Mouse (Mus musculus): ENCODE measurements around the gene Ubr4. TPM values are rescaled to one million over a fixed set of nuclear protein-coding genes. Genes with fewer than 3 reads are reported as not detected.
"Not testable (repeated sequence)": the region's sequence is repeated elsewhere in the genome, so short reads cannot be mapped to it uniquely, and the experiment has no call there.

Gene Ubr4
- total and polyA plus RNA-seq, 2 experiments from 2014 or later: 65.4 to 180 TPM

DNA sequence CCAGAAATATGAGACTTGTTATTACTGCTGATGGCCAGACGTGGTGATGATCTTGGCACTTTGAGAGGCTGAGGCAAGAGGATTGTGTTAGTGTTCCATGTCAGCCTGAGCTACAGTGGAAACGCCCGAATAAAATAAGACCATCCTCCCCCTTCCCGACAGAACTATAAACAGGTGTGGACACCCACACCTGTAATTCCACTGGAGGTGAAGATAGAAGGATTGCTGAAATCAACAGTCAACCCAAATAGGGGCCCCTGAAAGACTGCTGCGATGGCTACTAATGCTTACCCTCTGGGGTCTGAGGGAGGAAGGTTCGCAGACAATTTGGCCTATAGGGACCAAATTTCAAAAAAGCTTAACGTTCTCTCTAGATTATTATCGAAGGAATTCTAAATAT, 27.3 kb downstream of the Ubr4 start:
- peaks cover 10% of the 10 kb centered on the region for H3K4me1 ChIP-seq (ENCODE audit: insufficient read depth, low read length)
- H3K36me3 ChIP-seq (ENCODE audit: insufficient read depth, low read length): peaks cover 22% of the 10 kb centered on the region
- no peaks in the 10 kb centered on the region for H3K9me3 ChIP-seq (ENCODE audit: low read length)
- WGBS: 15% methylated on average over 8 of the region's 8 CpGs
- H3K4me2 ChIP-seq (ENCODE audit: low read depth, low read length): peak overlapping the region; percentile 58
- H3K27ac ChIP-seq: peak overlapping the region; percentile 85
- H3K9ac ChIP-seq (replicated peaks; ENCODE audit: low read length): peak overlapping the region; percentile 82
- TF ChIP-seq CTCF (IDR thresholded peaks at IDR 0.05; ENCODE audit: low read depth): no peak; the same call in 1 of the 2 replicates
- DNase-seq (ENCODE audit: low spot score) (no peak), ATAC-seq (no peak)
- H3K4me3 ChIP-seq (ENCODE audit: low read length): peak overlapping the region; percentile 93
- H3K27me3 ChIP-seq (ENCODE audit: insufficient read depth, low read length): no peaks in the 10 kb centered on the region

DNA sequence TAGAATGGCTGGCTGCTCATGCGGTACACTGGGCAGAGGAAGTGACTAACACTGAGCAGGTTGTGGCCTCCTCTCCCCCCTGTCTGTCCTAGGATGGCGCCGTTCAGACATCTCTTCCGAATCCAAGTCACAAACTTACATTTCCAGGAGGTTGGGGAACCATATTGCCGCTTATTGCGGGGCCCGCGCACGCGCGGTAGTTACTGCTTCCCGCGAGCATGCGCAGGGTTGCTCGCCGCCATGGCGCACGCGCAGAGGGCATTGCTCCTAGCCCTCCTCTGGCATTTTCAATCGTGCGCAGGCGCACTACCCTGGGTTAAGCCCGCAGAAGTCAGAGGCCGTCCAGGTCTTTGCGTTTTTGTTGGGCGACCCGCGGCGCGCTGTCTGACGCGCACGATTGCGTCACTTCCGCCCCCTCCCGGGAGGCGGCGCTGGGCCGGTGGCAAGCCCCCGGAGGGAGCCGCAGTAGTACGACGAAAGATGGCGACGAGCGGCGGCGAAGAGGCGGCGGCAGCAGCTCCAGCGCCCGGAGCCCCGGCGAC, 27.9 kb downstream of the Ubr4 start:
- H3K4me1 ChIP-seq (ENCODE audit: insufficient read depth, low read length): peaks cover 10% of the 10 kb centered on the region
- DNase-seq (ENCODE audit: low spot score) (peak; percentile 100), ATAC-seq (peak; percentile 99)
- peak overlapping the region; percentile 98 for H3K4me2 ChIP-seq (ENCODE audit: low read depth, low read length)
- WGBS: 1% methylated on average over 51 of the region's 54 CpGs
- H3K9ac ChIP-seq (replicated peaks; ENCODE audit: low read length): peak overlapping the region; percentile 82
- H3K9me3 ChIP-seq (ENCODE audit: low read length): no peaks in the 10 kb centered on the region
- peak overlapping the region; percentile 93 for H3K4me3 ChIP-seq (ENCODE audit: low read length)
- H3K27me3 ChIP-seq (ENCODE audit: insufficient read depth, low read length): no peaks in the 10 kb centered on the region
- H3K27ac ChIP-seq: peak overlapping the region; percentile 85
- TF ChIP-seq CTCF (IDR thresholded peaks at IDR 0.05; ENCODE audit: low read depth): no peak
- H3K36me3 ChIP-seq (ENCODE audit: insufficient read depth, low read length): peaks cover 17% of the 10 kb centered on the region

DNA sequence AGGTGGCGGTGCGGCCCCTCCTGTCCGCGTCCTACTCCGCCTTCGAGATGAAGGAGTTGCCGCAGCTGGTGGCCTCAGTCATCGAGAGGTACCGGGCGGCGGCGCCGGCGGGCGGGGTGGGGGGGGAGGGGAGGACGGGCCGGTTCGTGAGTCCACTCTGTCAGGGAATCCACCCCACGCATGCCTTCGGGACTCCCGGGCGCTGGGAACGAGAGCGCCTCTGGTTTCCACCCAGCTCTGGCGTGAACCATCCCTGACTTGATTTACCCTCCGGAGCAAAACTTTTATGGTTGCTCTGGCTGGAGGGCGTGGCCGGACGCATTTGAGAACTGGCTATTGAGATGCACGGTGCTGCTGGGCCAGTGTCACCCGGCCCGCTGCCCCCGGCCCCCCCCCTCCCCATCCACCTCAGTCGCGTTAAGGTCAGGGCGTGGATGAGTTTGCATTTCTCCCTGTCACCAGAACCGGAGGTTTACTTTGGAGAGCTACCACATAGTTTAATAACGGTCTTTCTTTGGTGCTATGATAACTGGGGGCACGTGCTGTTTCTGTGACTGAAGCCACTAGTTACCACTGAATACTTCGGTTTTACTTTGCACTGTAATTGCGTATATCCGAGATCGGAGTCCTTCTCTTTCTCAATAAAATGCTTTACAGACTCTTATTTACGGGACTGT, 28.5 kb downstream of the Ubr4 start:
- no peak for TF ChIP-seq CTCF (IDR thresholded peaks at IDR 0.05; ENCODE audit: low read depth)
- H3K4me2 ChIP-seq (ENCODE audit: low read depth, low read length): peak overlapping the region; percentile 98
- H3K27me3 ChIP-seq (ENCODE audit: insufficient read depth, low read length): no peaks in the 10 kb centered on the region
- H3K9me3 ChIP-seq (ENCODE audit: low read length): no peaks in the 10 kb centered on the region
- H3K27ac ChIP-seq: peak overlapping the region; percentile 80
- peak overlapping the region; percentile 82 for H3K9ac ChIP-seq (replicated peaks; ENCODE audit: low read length)
- peaks cover 15% of the 10 kb centered on the region; the same call in 1 of the 2 replicates for H3K36me3 ChIP-seq (ENCODE audit: insufficient read depth, low read length)
- peaks cover 10% of the 10 kb centered on the region for H3K4me1 ChIP-seq (ENCODE audit: insufficient read depth, low read length)
- WGBS: 4% methylated on average over 41 of the region's 44 CpGs
- DNase-seq (ENCODE audit: low spot score) (peak; percentile 15), ATAC-seq (no peak; the same call in 1 of the 2 replicates)
- H3K4me3 ChIP-seq (ENCODE audit: low read length): peak overlapping the region; percentile 93

DNA sequence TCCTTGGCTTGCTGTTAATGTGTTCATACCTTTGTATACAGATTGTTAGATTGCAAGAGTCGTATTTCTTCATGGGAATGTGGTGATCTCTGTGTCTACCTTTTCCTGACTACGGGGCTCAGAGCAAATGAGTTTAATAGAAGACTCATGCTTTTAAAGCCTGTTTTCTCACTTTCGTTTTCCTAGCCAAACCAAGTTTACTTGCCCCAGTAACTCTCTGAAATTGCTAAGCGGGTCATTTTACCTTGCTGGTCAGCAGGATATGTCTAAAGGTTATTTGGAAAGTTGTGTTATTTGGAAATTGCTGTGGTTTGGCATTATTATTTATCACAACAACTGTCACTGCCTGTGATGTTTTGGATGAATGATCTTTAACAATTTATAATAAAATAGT, 29.0 kb downstream of the Ubr4 start:
- H3K9me3 ChIP-seq (ENCODE audit: low read length): no peaks in the 10 kb centered on the region
- 49% methylated on average over 4 of the region's 4 CpGs for WGBS
- ATAC-seq (no peak), DNase-seq (ENCODE audit: low spot score) (no peak)
- 0 out of 2 replicates have a peak overlapping the region, but pooled peaks have one; percentile 80 for H3K27ac ChIP-seq
- peaks cover 15% of the 10 kb centered on the region; the same call in 1 of the 2 replicates for H3K36me3 ChIP-seq (ENCODE audit: insufficient read depth, low read length)
- peak overlapping the region; percentile 98 for H3K4me2 ChIP-seq (ENCODE audit: low read depth, low read length)
- H3K4me3 ChIP-seq (ENCODE audit: low read length): peak overlapping the region; percentile 93
- H3K27me3 ChIP-seq (ENCODE audit: insufficient read depth, low read length): no peaks in the 10 kb centered on the region
- H3K9ac ChIP-seq (replicated peaks; ENCODE audit: low read length): peak overlapping the region; percentile 82
- peaks cover 10% of the 10 kb centered on the region for H3K4me1 ChIP-seq (ENCODE audit: insufficient read depth, low read length)
- no peak for TF ChIP-seq CTCF (IDR thresholded peaks at IDR 0.05; ENCODE audit: low read depth)

DNA sequence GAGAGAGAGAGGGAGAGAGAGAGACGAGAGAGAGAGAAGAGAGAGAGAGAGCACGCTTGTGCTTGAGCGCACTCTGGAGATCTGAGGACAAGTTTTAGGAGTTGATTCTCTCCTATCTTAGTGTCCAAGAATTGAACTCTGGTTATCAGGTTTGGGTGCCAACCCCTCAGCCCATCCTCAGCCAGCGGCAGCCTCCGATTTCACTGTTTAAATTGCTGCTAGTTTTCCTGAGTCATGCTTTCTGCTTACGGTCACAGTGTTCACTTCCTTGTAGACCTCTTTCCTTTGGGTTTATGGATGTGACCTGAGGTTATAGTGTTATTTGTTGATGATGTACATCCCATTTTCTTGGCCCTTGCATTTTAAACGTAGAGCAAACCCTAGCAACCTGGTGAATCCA, 29.8 kb downstream of the Ubr4 start:
- DNase-seq (ENCODE audit: low spot score): no peak
- H3K4me2 ChIP-seq (ENCODE audit: low read depth, low read length): peak overlapping the region; percentile 98; the same call in 1 of the 2 replicates

DNA sequence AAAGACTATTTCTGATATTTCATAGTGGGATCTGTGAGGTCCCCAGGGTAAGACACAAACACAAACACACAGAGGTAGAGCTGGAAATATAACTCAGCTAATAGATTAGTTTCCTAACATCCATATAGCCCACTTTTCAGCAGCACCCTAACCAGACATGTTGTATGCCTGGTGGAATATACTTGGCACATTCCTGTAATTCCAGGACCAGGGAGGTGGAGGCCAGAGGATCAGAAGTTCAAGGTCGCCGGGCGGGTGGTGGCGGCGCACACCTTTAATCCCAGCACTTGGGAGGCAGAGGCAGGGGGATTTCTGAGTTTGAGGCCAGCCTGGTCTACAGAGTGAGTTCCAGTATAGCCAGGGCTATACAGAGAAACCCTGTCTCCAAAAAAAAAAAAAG, 33.4 kb downstream of the Ubr4 start:
- not testable (repeated sequence) for H3K27ac ChIP-seq; ATAC-seq; H3K4me1 ChIP-seq (ENCODE audit: insufficient read depth, low read length); H3K4me2 ChIP-seq (ENCODE audit: low read depth, low read length); H3K4me3 ChIP-seq (ENCODE audit: low read length); H3K27me3 ChIP-seq (ENCODE audit: insufficient read depth, low read length); H3K9me3 ChIP-seq (ENCODE audit: low read length); DNase-seq (ENCODE audit: low spot score); H3K9ac ChIP-seq (replicated peaks; ENCODE audit: low read length)
- peaks cover 13% of the 10 kb centered on the region; the same call in 1 of the 2 replicates for H3K36me3 ChIP-seq (ENCODE audit: insufficient read depth, low read length)
- 92% methylated on average over 5 of the region's 5 CpGs for WGBS

More for the DNA sequence above, 29.8 kb downstream of the Ubr4 start:
- no peak overlapping the region for H3K27ac ChIP-seq
- H3K4me3 ChIP-seq (ENCODE audit: low read length): no peak overlapping the region
- H3K4me1 ChIP-seq (ENCODE audit: insufficient read depth, low read length): peaks cover 10% of the 10 kb centered on the region
- H3K9me3 ChIP-seq (ENCODE audit: low read length): no peaks in the 10 kb centered on the region
- TF ChIP-seq CTCF (IDR thresholded peaks at IDR 0.05; ENCODE audit: low read depth): no peak
- H3K9ac ChIP-seq (replicated peaks; ENCODE audit: low read length): 0 out of 2 replicates have a peak overlapping the region, but pooled peaks have one; percentile 5
- H3K36me3 ChIP-seq (ENCODE audit: insufficient read depth, low read length): peaks cover 9% of the 10 kb centered on the region; the same call in 1 of the 2 replicates
- 79% methylated on average over 7 of the region's 7 CpGs for WGBS
- no peak for ATAC-seq
- no peaks in the 10 kb centered on the region for H3K27me3 ChIP-seq (ENCODE audit: insufficient read depth, low read length)

DNA sequence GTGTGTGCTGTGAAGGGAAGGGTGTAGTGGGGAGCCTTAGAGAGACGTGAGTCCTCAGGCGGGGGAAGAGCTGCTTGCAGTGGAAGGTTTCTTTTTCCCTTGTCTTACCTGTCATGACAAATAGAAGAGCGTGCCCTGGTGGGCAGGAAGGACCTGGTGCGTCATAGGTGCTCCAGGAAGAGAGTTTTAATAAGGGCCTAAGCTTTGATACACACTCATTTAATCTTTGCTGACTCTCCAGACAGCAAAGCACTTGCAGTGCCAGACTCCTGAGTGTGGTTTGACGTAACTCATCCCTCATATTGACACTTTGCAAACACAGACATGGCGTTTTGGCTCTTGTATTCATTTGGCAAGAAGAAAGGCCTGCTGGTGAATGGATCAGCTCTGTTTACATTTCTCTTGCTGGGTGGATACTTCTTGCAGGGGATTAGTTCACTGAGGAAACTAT, 34.5 kb downstream of the Ubr4 start:
- Histone ChIP-seq H3K4me1 (ENCODE audit: insufficient read depth, low read length) (peaks cover 3% of the 10 kb centered on the region; the same call in 1 of the 2 replicates), H3K9me3 (ENCODE audit: low read length) (no peaks in the 10 kb centered on the region), H3K27ac (no peak overlapping the region), H3K4me2 (ENCODE audit: low read depth, low read length) (no peak overlapping the region), H3K4me3 (ENCODE audit: low read length) (no peak overlapping the region), H3K36me3 (ENCODE audit: insufficient read depth, low read length) (peaks cover 24% of the 10 kb centered on the region), H3K9ac (replicated peaks; ENCODE audit: low read length) (no peak overlapping the region), H3K27me3 (ENCODE audit: insufficient read depth, low read length) (no peaks in the 10 kb centered on the region)
- no peak for DNase-seq (ENCODE audit: low spot score)
- ATAC-seq: no peak
- WGBS: 63% methylated on average over 6 of the region's 6 CpGs
- TF ChIP-seq CTCF (IDR thresholded peaks at IDR 0.05; ENCODE audit: low read depth): no peak
